Mouse (Mus musculus) spleen, postnatal 0 days (tissue): Measurements from ENCODE around the gene Olfr794. TPM values are rescaled to one million over a fixed set of nuclear protein-coding genes. Genes with fewer than 3 reads are reported as not detected.

Experiments
- polyA plus RNA-seq: library from polyadenylated mRNA; unstranded; fragments of >200 nt; fragmentation: Nextera tagmentation; extraction: Ambion mirVana; gene quantifications from 2 replicates; pipeline ENCODE4 v1.2.1, GENCODE M21; 2015

Gene Olfr794
- polyA plus RNA-seq = not detected in 2 replicates

GRCm38 (mm10) chr10:129567355-129567754, at the start of gene Olfr794:
Gene Olfr794 (plus strand): TSS chr10:129567655.

GRCm38 (mm10) chr10:129521492-129521891, 46.0 kb upstream of the Olfr794 start, which contains the start of gene Olfr791:
Gene Olfr791 (plus strand): TSS chr10:129521792.

GRCm38 (mm10) chr10:129538862-129539261, 28.6 kb upstream of the Olfr794 start, which contains the start of gene Olfr792:
Gene Olfr792 (plus strand): TSS chr10:129539162.

GRCm38 (mm10) chr10:129612470-129612869, 45.0 kb downstream of the Olfr794 start, which contains the start of gene Olfr796:
Gene Olfr796 (minus strand): TSS chr10:129612570.

Other genes starting within 250 kb of the Olfr794 start
- not detected in 2 replicates for gene Olfr780, start 249.5 kb upstream of the Olfr794 start, polyA plus RNA-seq
- gene Olfr781, start 238.8 kb upstream of the Olfr794 start, polyA plus RNA-seq = not detected in 2 replicates
- gene Olfr782, start 218.8 kb upstream of the Olfr794 start, polyA plus RNA-seq = not detected in 2 replicates
- gene Olfr784, start 183.6 kb upstream of the Olfr794 start, polyA plus RNA-seq = 0.04 and 0.07 TPM in 2 replicates
- not detected in 2 replicates for gene Olfr785, start 162.2 kb upstream of the Olfr794 start, polyA plus RNA-seq
- not detected in 2 replicates for gene Olfr786, start 140.3 kb upstream of the Olfr794 start, polyA plus RNA-seq
- not detected in 2 replicates for gene Olfr787, start 105.8 kb upstream of the Olfr794 start, polyA plus RNA-seq
- gene Olfr788, start 96.7 kb upstream of the Olfr794 start, polyA plus RNA-seq = not detected in 2 replicates
- not detected in 2 replicates for gene Olfr789, start 82.9 kb upstream of the Olfr794 start, polyA plus RNA-seq
- not detected in 2 replicates for gene Olfr790, start 69.2 kb upstream of the Olfr794 start, polyA plus RNA-seq
- not detected in 2 replicates for gene Olfr791, start 45.9 kb upstream of the Olfr794 start, polyA plus RNA-seq
- not detected in 2 replicates for gene Olfr792, start 28.5 kb upstream of the Olfr794 start, polyA plus RNA-seq
- not detected in 2 replicates for gene Olfr796, start 44.9 kb downstream of the Olfr794 start, polyA plus RNA-seq
- gene Olfr798, start 60.3 kb downstream of the Olfr794 start, polyA plus RNA-seq = not detected in 2 replicates
- not detected in 2 replicates for gene Olfr799, start 69.8 kb downstream of the Olfr794 start, polyA plus RNA-seq
- gene Olfr800, start 90.0 kb downstream of the Olfr794 start, polyA plus RNA-seq = not detected in 2 replicates
- not detected in 2 replicates for gene Olfr801, start 106.2 kb downstream of the Olfr794 start, polyA plus RNA-seq
- gene Olfr802, start 120.5 kb downstream of the Olfr794 start, polyA plus RNA-seq = 0.02 TPM in 1 of 2 replicates, not detected in the other
- gene Olfr803, start 126.6 kb downstream of the Olfr794 start, polyA plus RNA-seq = not detected in 2 replicates
- not detected in 2 replicates for gene Olfr804, start 135.6 kb downstream of the Olfr794 start, polyA plus RNA-seq
- gene Olfr805, start 161.7 kb downstream of the Olfr794 start, polyA plus RNA-seq = not detected in 2 replicates
- not detected in 2 replicates for gene Olfr806, start 174.3 kb downstream of the Olfr794 start, polyA plus RNA-seq
- not detected in 2 replicates for gene Olfr807, start 190.1 kb downstream of the Olfr794 start, polyA plus RNA-seq
- not detected in 2 replicates for gene Olfr808, start 197.8 kb downstream of the Olfr794 start, polyA plus RNA-seq
- gene Olfr809, start 207.0 kb downstream of the Olfr794 start, polyA plus RNA-seq = not detected in 2 replicates
- gene Olfr810, start 227.3 kb downstream of the Olfr794 start, polyA plus RNA-seq = not detected in 2 replicates
- gene Olfr811, start 236.7 kb downstream of the Olfr794 start, polyA plus RNA-seq = not detected in 2 replicates